8 mouse cellular contexts compared by ENCODE assay signal in genomic region chr19:5725767-5726515, GRCm38 (mm10). TPM values are rescaled to one million over a fixed set of nuclear protein-coding genes. Genes with fewer than 3 reads are reported as not detected.
DNase-seq lines count a peak whose midpoint lies in the region; ATAC-seq and TF ChIP-seq lines count a peak whose summit lies in the region.

TSS of gene Ehbp1l1 (minus strand) at chr19:5726317.

- peak; percentile 77 for DNase-seq in 3T3-L1 (ENCODE audit: low read depth, low spot score)
- DNase-seq in Muller cell, postnatal 12 days (ENCODE audit: inconsistent ontology term) = peak; percentile 76
- DNase-seq in kidney, postnatal 14 days = peak; percentile 89
- peak; percentile 82 for DNase-seq in lung, embryonic 14.5 days
- no peak for DNase-seq in cerebellum, adult 9-11 months

- H3K9me3 ChIP-seq in heart, embryonic 15.5 days (replicated peaks) = no peaks in the 10 kb centered on the region
- no peaks in the 10 kb centered on the region for H3K9me3 ChIP-seq in lung, embryonic 14.5 days (ENCODE audit: low read depth, low read length)

- no peaks in the 10 kb centered on the region for H3K27me3 ChIP-seq in heart, embryonic 15.5 days
- H3K27me3 ChIP-seq in lung, embryonic 14.5 days (ENCODE audit: insufficient read depth, low read length) = no peaks in the 10 kb centered on the region
- no peaks in the 10 kb centered on the region for H3K27me3 ChIP-seq in small intestine, adult 2 months (ENCODE audit: control insufficient read depth, insufficient read depth, low read length)

- ATAC-seq in heart, embryonic 15.5 days (replicated peaks; ENCODE audit: insufficient number of reproducible peaks, insufficient read depth, low FRiP score, low read depth) = peak; percentile 29; the same call in 1 of the 2 replicates
- ATAC-seq in lung, embryonic 14.5 days (ENCODE audit: insufficient read depth) = peak; percentile 21; the same call in 1 of the 2 replicates

- peak within 1 kb of the TSS; percentile 84 for H3K4me2 ChIP-seq in heart, embryonic 15.5 days
- H3K4me2 ChIP-seq in lung, embryonic 14.5 days = peak within 1 kb of the TSS; percentile 92

- peaks cover 15% of the 10 kb centered on the region; the same call in 1 of the 2 replicates for H3K4me1 ChIP-seq in embryonic fibroblast, embryonic 13.5 days (ENCODE audit: control insufficient read depth, insufficient read depth, low read length)
- peaks cover 70% of the 10 kb centered on the region for H3K4me1 ChIP-seq in heart, embryonic 15.5 days (replicated peaks)
- H3K4me1 ChIP-seq in lung, embryonic 14.5 days (ENCODE audit: insufficient read depth) = peaks cover 32% of the 10 kb centered on the region
- peaks cover 40% of the 10 kb centered on the region for H3K4me1 ChIP-seq in small intestine, adult 2 months (ENCODE audit: control insufficient read depth, insufficient read depth, insufficient read length, low read length)

- TF ChIP-seq POLR2A in embryonic fibroblast, embryonic 13.5 days (IDR thresholded peaks at IDR 0.05; ENCODE audit: low read depth, low read length) = peak; percentile 78
- peak; percentile 72 for TF ChIP-seq POLR2A in small intestine, adult 2 months (IDR thresholded peaks at IDR 0.05; ENCODE audit: low read depth, low read length)

- peak within 1 kb of the TSS; percentile 97 for H3K27ac ChIP-seq in embryonic fibroblast, embryonic 13.5 days (ENCODE audit: insufficient read depth, low read length)
- peak within 1 kb of the TSS; percentile 93 for H3K27ac ChIP-seq in heart, embryonic 15.5 days
- peak within 1 kb of the TSS; percentile 86 for H3K27ac ChIP-seq in lung, embryonic 14.5 days (ENCODE audit: low read depth)
- peak within 1 kb of the TSS; percentile 92 for H3K27ac ChIP-seq in small intestine, adult 2 months (ENCODE audit: insufficient read depth, low read depth, low read length)

- TF ChIP-seq CTCF in embryonic fibroblast, embryonic 13.5 days (IDR thresholded peaks at IDR 0.05; ENCODE audit: borderline replicate concordance, insufficient read depth, low read length) = no peak
- no peak for TF ChIP-seq CTCF in lung, embryonic 14.5 days (IDR thresholded peaks at IDR 0.05; ENCODE audit: low read depth)
- no peak for TF ChIP-seq CTCF in small intestine, adult 2 months (IDR thresholded peaks at IDR 0.05; ENCODE audit: extremely low read depth, insufficient read length, insufficient replicate concordance, low read depth, low read length)

- peak within 1 kb of the TSS; percentile 83 for H3K4me3 ChIP-seq in embryonic fibroblast, embryonic 13.5 days (ENCODE audit: insufficient read depth, low read length)
- H3K4me3 ChIP-seq in heart, embryonic 15.5 days = peak within 1 kb of the TSS; percentile 78
- peak within 1 kb of the TSS; percentile 83 for H3K4me3 ChIP-seq in lung, embryonic 14.5 days (ENCODE audit: low read depth, low read length)
- peak within 1 kb of the TSS; percentile 72 for H3K4me3 ChIP-seq in small intestine, adult 2 months (ENCODE audit: low read depth, low read length)

- peaks cover 27% of the 10 kb centered on the region for H3K36me3 ChIP-seq in heart, embryonic 15.5 days
- peaks cover 40% of the 10 kb centered on the region for H3K36me3 ChIP-seq in lung, embryonic 14.5 days (ENCODE audit: insufficient read depth)
- H3K36me3 ChIP-seq in small intestine, adult 2 months (ENCODE audit: control insufficient read depth, insufficient read depth, low read length) = peaks cover 14% of the 10 kb centered on the region

- WGBS in heart, embryonic 15.5 days = 2% methylated on average over 49 of the region's 49 CpGs
- WGBS in lung, embryonic 14.5 days = 8% methylated on average over 48 of the region's 49 CpGs
- WGBS in small intestine, adult 2 months = 9% methylated on average over 49 of the region's 49 CpGs

- H3K9ac ChIP-seq in heart, embryonic 15.5 days = peak within 1 kb of the TSS; percentile 72
- H3K9ac ChIP-seq in lung, embryonic 14.5 days = peak within 1 kb of the TSS; percentile 76

RNA-seq across cellular contexts. Expression of gene Ehbp1l1, which starts in this region (rescaled TPM):
- polyA plus RNA-seq in embryonic fibroblast, embryonic 13.5 days (2011; ENCODE audit: insufficient read length, low read depth, missing spikeins) = 62.8 and 86.1 TPM in 2 replicates
- polyA plus RNA-seq in heart, embryonic 15.5 days (2015; fragmentation: Nextera tagmentation; extraction: Ambion mirVana) = 82.6 and 84.3 TPM in 2 replicates
- 15.5 and 17.4 TPM in 2 replicates for polyA plus RNA-seq in lung, embryonic 14.5 days (2014; fragmentation: Nextera tagmentation; extraction: Ambion mirVana)
- 62.1 and 100 TPM in 2 replicates for polyA plus RNA-seq in small intestine, adult 2 months (2012; rRNA removed)
